Mouse (Mus musculus) forebrain, embryonic 15.5 days (tissue): ENCODE data around the gene Hdac1. TPM values are rescaled to one million over a fixed set of nuclear protein-coding genes. Genes with fewer than 3 reads are reported as not detected.

Experiments used
- ATAC-seq: fragments of 200-750 bp; cut with Nextera tagmentation; replicated peaks from 2 replicates; pipeline ENCODE4 v1.8.0; 2017; ENCODE audit warnings: mild to moderate bottlenecking, moderate TSS enrichment, moderate library complexity
- H3K27ac ChIP-seq: fragments of 300-500 bp; sonication (generic); replicated peaks from 2 replicates; pipeline ENCODE4 v1.5.1; 2015; ENCODE audit warnings: mild to moderate bottlenecking, inconsistent platforms
- H3K27me3 ChIP-seq: fragments of 300-500 bp; sonication (generic); 2 replicates; pipeline ENCODE4 v1.6.1; 2015; ENCODE audit warnings: inconsistent platforms
- H3K36me3 ChIP-seq: fragments of 300-500 bp; sonication (generic); 2 replicates; pipeline ENCODE4 v1.6.1; 2015; ENCODE audit warnings: mild to moderate bottlenecking, inconsistent platforms
- H3K4me1 ChIP-seq: fragments of 300-500 bp; sonication (generic); 2 replicates; pipeline ENCODE4 v1.6.1; 2015; ENCODE audit warnings: inconsistent platforms
- H3K4me2 ChIP-seq: fragments of 300-500 bp; sonication (generic); replicated peaks from 2 replicates; pipeline ENCODE4 v1.6.1; 2015; ENCODE audit warnings: mild to moderate bottlenecking, inconsistent platforms
- H3K4me3 ChIP-seq: fragments of 300-500 bp; sonication (generic); 2 replicates; pipeline ENCODE4 v1.5.1; 2015; ENCODE audit warnings: mild to moderate bottlenecking, inconsistent platforms
- H3K9ac ChIP-seq: fragments of 300-500 bp; sonication (generic); replicated peaks from 2 replicates; pipeline ENCODE4 v1.6.1; 2015; ENCODE audit warnings: mild to moderate bottlenecking, inconsistent platforms
- H3K9me3 ChIP-seq: fragments of 300-500 bp; sonication (generic); 2 replicates; pipeline ENCODE4 v1.6.1; 2016; ENCODE audit warnings: inconsistent platforms
- WGBS: fragments of 180-500 bp; shearing (Covaris S2); methylation state at CpG from one replicate; pipeline ENCODE4 v1.1.7; 2015; ENCODE audit warnings: mixed read lengths; 5-methylcytosine and 5-hydroxymethylcytosine counted together
- microRNA-seq: library from miRNA; unstranded; fragments of <30 nt; microRNA quantifications from one replicate; pipeline ENCODE4, GENCODE M21; 2016
- polyA plus RNA-seq: library from polyadenylated mRNA; unstranded; fragments of >200 nt; fragmentation: Nextera tagmentation; extraction: Ambion mirVana; gene quantifications from 2 replicates; pipeline ENCODE4 v1.2.1, GENCODE M21; 2015

Hdac1 gene
- polyA plus RNA-seq, 1 experiment from 2014 or later, result 119 TPM

GRCm38 (mm10) chr4:129490972-129491880 lies 51.3 kb downstream of the Hdac1 start, which contains the start of the genes Tssk3 and Fam229a:
TSS of gene Tssk3 (minus strand) at chr4:129491022.
TSS of gene Fam229a (plus strand) at chr4:129491190.
- peak; percentile 12; the same call in 1 of the 2 replicates for ATAC-seq

GRCm38 (mm10) chr4:129481090-129481489 lies 61.4 kb downstream of the Hdac1 start:
- Histone ChIP-seq H3K9ac (no peak overlapping the region), H3K4me2 (no peak overlapping the region), H3K4me3 (no peak overlapping the region), H3K4me1 (no peaks in the 10 kb centered on the region), H3K27me3 (no peaks in the 10 kb centered on the region), H3K27ac (no peak overlapping the region), H3K9me3 (no peaks in the 10 kb centered on the region), H3K36me3 (peaks cover 74% of the 10 kb centered on the region)
- no peak for ATAC-seq
- 84% methylated on average over 1 of the region's 1 CpGs for WGBS

More at GRCm38 (mm10) chr4:129490972-129491880, 51.3 kb downstream of the Hdac1 start, which contains the start of the genes Tssk3 and Fam229a:
- H3K9me3 ChIP-seq, result no peaks in the 10 kb centered on the region
- peak within 1 kb of the TSS; percentile 37 for H3K4me3 ChIP-seq
- H3K27me3 ChIP-seq, result peaks cover 19% of the 10 kb centered on the region
- H3K36me3 ChIP-seq, result peaks cover 33% of the 10 kb centered on the region
- H3K27ac ChIP-seq, result no peak within 1 kb of the TSS
- peak within 1 kb of the TSS; percentile 52 for H3K4me2 ChIP-seq
- 3% methylated on average over 70 of the region's 70 CpGs for WGBS
- peaks cover 21% of the 10 kb centered on the region for H3K4me1 ChIP-seq
- peak within 1 kb of the TSS; percentile 44 for H3K9ac ChIP-seq

- Histone ChIP-seq H3K36me3 (peaks cover 72% of the 10 kb centered on the region), H3K9ac (no peak overlapping the region), H3K9me3 (no peaks in the 10 kb centered on the region), H3K27me3 (no peaks in the 10 kb centered on the region), H3K4me1 (no peaks in the 10 kb centered on the region), H3K4me2 (no peak overlapping the region), H3K4me3 (no peak overlapping the region), H3K27ac (no peak overlapping the region)
- ATAC-seq, result no peak
- WGBS, result 88% methylated on average over 3 of the region's 3 CpGs
Observed at GRCm38 (mm10) chr4:129479863-129480262, 62.6 kb downstream of the Hdac1 start.

- H3K4me1 ChIP-seq, result no peaks in the 10 kb centered on the region
- no peak overlapping the region for H3K27ac ChIP-seq
- no peaks in the 10 kb centered on the region for H3K9me3 ChIP-seq
- H3K36me3 ChIP-seq, result peaks cover 85% of the 10 kb centered on the region
- H3K9ac ChIP-seq, result no peak overlapping the region
- H3K4me3 ChIP-seq, result no peak overlapping the region
- no peak for ATAC-seq
- H3K27me3 ChIP-seq, result no peaks in the 10 kb centered on the region
- H3K4me2 ChIP-seq, result no peak overlapping the region
- WGBS, result 90% methylated on average over 11 of the region's 11 CpGs
Observed at GRCm38 (mm10) chr4:129476047-129476446, 66.5 kb downstream of the Hdac1 start.

Small RNA genes lying within 50 kb of the gene (microRNA-seq; reads per million reads assigned to microRNA genes)
- gene Mir8119, result not detected

Other genes starting within 250 kb of the Hdac1 start
- 434 and 436 TPM in 2 replicates for gene Rbbp4, start 207.3 kb downstream of the Hdac1 start, polyA plus RNA-seq
- gene Zbtb8os, start 207.0 kb downstream of the Hdac1 start, polyA plus RNA-seq, result 28.7 and 29.1 TPM in 2 replicates
- 16.1 and 17.8 TPM in 2 replicates for gene Zbtb8a, start 164.6 kb downstream of the Hdac1 start, polyA plus RNA-seq
- gene Zbtb8b, start 101.9 kb downstream of the Hdac1 start, polyA plus RNA-seq, result 7.3 and 7.5 TPM in 2 replicates
- 41.6 and 42.7 TPM in 2 replicates for gene Bsdc1, start 81.1 kb downstream of the Hdac1 start, polyA plus RNA-seq
- 0.34 TPM in 1 of 2 replicates, not detected in the other for gene Tssk3, start 51.7 kb downstream of the Hdac1 start, polyA plus RNA-seq
- gene Fam229a, start 51.5 kb downstream of the Hdac1 start, polyA plus RNA-seq, result 0.61 TPM in 1 of 2 replicates, not detected in the other
- gene Marcksl1, start 29.1 kb downstream of the Hdac1 start, polyA plus RNA-seq, result 2,102 and 2,181 TPM in 2 replicates
- gene Lck, start 30.9 kb upstream of the Hdac1 start, polyA plus RNA-seq, result 7.6 and 9.2 TPM in 2 replicates
- gene Fam167b, start 35.8 kb upstream of the Hdac1 start, polyA plus RNA-seq, result 0.25 and 0.41 TPM in 2 replicates
- gene Eif3i, start 57.9 kb upstream of the Hdac1 start, polyA plus RNA-seq, result 223 and 225 TPM in 2 replicates
- gene Tmem234, start 58.0 kb upstream of the Hdac1 start, polyA plus RNA-seq, result 160 and 165 TPM in 2 replicates
- gene Dcdc2b, start 71.5 kb upstream of the Hdac1 start, polyA plus RNA-seq, result 3.5 and 3.7 TPM in 2 replicates
- 31.4 and 32.5 TPM in 2 replicates for gene Iqcc, start 76.4 kb upstream of the Hdac1 start, polyA plus RNA-seq
- 119 and 124 TPM in 2 replicates for gene Ccdc28b, start 81.2 kb upstream of the Hdac1 start, polyA plus RNA-seq
- 64.7 and 68.3 TPM in 2 replicates for gene Txlna, start 98.4 kb upstream of the Hdac1 start, polyA plus RNA-seq
- gene Kpna6, start 130.1 kb upstream of the Hdac1 start, polyA plus RNA-seq, result 14.7 and 17.5 TPM in 2 replicates
- 19.4 and 19.6 TPM in 2 replicates for gene Tmem39b, start 154.1 kb upstream of the Hdac1 start, polyA plus RNA-seq
- 175 and 187 TPM in 2 replicates for gene Khdrbs1, start 199.6 kb upstream of the Hdac1 start, polyA plus RNA-seq